Mouse (Mus musculus) layer of hippocampus, adult 11-12 months (tissue): ENCODE measurements around the gene Usp44.
"Not testable (repeated sequence)": the region's sequence is repeated elsewhere in the genome, so short reads cannot be mapped to it uniquely, and the experiment has no call there.

Experiments
- DNase-seq: peaks from one replicate; pipeline ENCODE4 v3.0.0; 2022; ENCODE audit warnings: low spot score

The Usp44 gene

DNA sequence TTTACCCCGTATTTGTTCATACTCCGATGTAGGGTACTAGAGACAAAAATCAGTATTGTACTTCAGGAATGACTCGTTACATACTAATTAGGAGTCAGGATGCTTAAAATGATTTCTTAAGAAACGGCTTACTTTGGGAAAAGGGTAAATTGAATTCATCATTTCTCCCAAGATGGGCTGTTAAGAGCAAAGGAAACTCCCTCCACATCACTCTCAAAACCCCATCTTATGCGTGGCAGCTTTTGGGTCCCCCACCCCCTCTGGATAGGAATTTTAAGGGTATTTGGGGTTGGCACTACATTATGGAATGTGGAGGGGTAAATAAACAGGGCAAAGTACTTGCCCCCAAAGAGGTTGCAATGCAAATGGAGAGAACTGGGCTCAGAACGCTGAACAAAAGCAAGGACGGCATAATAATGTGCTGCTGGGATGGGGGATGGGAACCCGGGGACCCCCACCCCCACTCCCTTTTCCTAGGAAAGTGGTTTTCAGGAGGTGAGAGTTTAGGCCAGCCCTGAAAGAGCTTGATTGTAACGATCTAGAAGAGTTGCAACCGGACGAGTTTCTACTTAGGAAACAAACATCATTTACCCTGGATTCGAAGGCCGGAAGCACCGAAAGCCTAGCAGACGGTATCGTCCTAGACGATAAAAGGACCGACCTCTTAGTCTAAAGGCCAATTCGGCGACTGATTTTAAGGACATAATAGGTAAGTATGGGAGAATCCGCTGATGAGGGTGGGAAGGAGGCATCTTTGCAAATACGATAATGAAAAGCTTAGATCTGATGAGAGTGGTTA is at the start of gene Usp44:
Usp44 (plus strand) TSS at position 625 of the 799 bp plus-strand sequence.
- DNase-seq, result no peak

DNA sequence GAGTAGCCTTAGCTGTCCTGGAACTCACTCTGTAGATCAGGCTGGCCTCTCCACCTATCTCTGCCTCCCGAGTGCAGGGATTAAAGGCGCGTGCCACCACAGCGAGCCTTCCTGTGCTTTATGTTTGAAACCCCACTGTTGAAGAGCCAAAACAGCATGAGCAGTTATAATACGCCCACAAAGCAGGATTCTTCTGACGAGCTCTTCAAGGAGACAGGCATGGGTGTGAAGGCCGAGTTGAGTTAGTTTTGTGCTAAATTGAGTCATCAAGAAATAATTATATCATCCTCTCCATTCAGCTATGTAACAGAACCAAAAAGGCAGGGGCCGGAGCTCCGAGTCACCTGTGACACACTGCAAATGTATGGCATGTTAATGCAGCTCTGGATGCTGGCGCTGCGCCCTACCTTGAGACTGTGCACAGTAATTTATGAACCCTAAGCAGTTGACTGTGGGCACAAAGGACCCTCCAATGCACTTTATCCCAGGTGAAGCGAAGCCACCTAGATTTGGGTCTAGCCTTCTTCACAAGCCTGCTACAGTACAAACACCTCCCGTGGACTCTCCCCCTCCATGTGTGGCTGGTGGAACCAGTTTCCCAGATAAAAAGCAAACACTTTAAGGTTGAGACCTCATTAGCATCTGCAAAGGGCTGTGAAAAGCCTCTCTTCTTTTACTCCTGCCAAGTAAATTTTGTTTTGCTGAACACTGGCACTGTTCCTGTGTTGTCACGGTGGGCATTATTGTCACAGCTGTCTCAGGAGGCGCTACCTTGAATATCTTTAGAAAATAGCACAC is 47.9 kb upstream of the Usp44 start:
- no peak for DNase-seq

DNA sequence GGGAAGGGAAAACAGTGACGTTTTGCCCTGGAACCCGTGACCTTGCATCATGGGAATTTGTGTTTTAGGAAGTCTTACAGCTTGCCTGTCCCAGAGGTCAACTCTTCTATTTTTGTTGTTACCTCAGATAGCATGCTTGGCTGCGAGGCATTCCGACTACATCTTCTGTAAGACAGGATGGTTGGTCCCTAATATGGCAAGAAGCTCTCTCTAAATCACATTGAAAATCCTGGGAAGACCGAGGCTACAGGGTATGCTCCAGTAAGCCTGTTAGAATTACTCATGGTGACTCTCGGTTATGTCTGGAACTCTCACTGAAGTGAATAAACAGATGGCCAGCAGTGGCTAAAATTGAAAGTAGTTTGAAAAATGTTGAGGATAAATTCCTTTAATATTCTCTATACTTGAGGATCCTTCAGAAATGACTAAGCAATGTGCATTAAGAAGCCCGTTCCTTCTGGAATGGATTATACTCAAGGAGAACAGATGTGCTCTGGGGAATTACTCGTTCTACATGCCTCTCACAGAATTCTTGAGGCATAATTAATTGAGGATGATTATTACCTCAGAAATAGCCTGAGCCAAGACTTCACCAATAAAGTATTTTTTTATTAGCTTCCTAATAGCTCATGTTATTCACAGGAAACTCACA is 31.5 kb upstream of the Usp44 start:
- DNase-seq, result no peak

DNA sequence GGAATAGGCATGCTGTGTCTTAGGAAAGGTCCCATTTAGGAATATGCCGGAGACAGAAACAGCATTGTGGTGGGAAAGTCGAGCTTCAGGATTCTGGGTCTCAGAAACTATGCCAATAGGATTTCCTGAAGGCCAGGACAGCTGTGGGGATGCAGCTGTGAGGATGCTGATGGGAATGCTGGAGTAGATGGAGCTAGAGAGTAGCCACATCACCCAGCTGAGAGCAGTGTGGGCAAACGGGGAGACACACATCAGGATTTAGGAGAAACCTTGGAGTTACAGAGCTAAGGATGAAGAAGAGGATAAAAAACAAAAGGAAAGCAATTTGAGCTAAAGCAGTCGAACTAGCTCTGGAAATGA is 31.0 kb upstream of the Usp44 start:
- DNase-seq, result no peak

DNA sequence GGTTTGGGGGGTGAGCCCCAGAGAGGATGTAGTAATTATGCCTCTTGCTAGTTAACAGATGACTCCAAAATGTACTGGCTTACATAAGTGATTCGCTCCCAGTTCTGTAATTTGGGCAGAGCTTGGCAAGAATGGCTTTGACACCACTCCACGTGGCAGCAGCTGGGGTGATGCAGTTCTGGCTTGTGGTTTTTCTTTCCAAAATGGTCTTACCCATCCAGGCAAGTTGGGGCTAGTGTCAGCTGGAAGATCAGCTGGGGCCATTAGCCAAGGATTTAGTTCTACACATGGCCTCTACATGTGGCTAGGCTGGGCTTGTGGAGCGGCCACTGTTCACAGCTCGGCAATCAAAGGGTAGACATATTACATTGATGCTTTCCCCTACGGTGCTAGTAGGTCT is 30.5 kb upstream of the Usp44 start:
- DNase-seq, result no peak

DNA sequence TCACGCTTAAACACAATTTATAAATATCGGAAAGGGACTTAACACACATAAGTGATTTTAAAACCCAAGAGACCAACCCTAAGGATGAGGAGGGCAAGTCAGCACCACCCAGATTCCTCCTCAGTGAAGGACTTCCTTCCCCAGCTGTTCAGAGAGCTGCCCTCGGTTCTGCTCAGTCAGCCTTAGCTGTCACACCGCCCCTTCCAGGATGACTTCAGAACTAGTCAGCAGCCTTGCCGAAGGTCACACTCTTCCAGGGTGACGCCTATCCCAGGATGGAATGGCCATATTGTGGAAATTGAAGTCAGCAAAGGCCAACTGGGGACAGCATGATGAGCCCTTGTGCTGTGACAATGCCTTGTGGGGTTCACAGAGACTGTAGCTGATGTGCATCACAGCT is 28.2 kb upstream of the Usp44 start:
- DNase-seq, result no peak

DNA sequence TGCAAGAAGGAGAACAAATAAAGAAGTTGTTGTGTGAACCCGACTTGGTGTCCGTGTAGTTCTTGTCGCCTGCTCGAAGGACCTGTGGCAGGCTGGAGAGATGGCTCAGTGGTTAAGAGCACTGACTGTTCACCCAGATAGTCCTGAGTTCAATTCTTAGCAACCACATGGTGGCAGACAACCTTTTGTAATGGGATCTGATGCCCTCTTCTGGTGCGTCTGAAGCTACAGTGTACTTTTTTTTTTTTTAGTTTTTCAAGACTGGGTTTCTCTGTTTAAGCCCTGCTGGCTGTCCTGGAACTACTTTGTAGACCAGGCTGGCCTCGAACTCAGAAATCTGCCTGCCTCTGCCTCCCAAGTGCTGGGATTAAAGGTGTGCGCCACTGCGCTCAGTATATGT is 21.9 kb upstream of the Usp44 start:
- DNase-seq, result not testable (repeated sequence)

DNA sequence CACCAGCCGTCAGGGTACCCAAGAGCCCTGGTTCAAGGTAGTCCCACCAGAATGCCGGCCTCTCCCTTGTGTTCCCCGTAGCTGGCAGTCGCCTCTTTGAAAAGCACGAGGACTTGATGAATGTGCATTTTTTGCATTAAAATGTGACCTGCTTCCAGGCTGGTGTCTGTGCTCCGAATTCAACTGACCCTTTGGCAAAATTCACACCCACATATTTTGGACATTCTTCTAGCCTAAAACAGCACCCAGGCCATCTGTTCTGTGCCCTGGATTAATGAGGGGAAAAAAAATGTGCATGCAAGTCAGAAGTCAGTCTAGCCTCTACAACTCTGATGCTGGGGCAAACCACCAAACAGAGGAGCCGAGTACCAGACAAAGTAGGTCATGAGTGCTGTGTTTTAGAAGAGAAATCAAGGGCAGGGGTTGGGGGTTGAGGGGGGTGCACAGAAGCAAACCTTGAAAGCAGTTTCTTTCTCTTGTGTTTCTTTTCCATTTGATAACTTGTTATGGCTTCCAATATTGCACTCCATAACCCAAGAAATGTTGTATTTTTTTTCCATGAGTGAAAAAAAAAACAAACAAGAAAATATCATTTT is 20.7 kb upstream of the Usp44 start:
- DNase-seq, result no peak

DNA sequence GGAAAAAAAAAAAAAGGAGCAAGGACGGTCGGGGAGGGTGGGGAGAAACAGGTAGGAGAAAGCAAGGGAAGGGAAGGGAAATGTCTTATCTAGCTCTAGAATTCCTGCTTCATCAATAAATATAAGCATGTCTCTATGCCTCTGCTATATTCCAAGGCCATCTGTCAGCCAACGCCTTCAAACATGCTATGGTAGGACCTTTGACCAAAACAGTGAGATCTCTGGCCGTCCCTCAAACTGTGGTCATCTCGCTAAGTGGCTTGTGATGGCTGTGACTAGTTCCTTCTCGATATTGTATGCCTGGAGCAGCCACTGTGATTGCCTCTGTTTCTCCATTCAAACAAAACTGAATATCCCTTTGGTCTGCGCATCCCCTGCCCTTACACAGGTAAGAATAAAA is 19.3 kb upstream of the Usp44 start:
- DNase-seq, result no peak

DNA sequence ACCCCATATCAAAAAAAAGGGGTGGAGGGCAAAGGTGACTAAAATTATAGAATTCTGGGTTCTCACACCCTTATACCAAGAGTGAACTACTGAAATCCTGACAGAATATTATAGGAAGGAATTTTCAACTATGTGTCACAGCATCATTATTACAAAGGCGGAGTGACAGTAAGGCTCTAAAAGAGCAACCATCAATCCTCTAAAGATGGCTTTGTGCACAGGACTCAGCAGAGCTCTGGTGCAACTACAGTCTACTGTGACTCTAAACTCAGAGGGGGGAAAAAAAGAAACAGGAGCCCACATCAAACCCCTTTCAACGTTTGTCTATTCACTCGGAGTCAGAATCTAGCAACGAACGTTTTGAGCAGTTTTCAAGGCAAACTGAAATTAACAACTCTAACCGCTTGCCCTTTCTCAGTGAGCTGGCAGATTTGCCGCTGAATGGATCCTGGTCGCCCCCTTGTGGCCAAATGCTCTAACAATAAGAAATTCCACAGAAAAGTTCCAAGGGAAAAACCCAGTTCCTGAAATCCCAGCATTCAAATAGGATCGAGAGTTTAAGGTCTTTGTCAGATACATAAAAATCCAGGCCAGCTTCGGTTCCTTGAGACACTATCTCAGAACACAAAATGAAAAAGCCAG is 18.5 kb upstream of the Usp44 start:
- peak; percentile 76 for DNase-seq

DNA sequence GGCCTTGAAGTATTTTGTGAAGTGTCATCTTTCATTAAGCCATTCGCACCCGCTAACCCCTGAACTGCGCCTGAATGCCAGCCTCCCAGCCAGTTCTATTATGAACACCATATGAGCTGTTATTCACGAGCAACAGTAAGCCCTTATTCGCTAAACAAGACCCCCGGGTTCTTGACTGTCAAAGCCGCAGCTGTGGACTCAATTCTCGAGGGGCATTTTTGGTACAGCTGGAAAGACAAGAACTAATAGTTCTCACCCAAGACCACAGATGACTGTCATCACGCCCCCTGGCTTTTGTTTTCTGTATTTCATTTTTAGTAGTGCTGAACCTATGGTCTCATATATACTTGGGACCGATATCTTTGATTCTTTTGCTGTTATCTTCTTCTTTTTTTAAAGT is 17.6 kb upstream of the Usp44 start:
- DNase-seq, result no peak

DNA sequence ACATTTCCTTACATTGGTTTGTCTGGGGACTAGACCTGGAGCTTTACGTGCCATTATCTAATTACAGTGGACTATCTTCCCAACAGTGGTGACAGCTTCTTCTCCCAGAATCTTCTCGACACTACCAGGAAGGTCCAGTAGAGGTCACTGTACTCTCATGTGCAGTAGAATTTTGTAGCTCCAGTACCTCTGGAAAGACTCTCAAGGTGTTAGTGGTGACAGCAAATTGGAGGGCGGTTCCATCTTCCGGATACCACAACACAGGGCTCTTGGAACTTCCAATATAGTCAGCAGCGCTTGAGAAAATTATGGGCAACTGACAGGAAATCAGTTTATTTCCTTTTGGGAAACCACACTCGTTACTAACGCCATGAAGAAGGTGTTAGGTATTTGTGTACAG is 12.7 kb upstream of the Usp44 start:
- DNase-seq, result peak; percentile 75

DNA sequence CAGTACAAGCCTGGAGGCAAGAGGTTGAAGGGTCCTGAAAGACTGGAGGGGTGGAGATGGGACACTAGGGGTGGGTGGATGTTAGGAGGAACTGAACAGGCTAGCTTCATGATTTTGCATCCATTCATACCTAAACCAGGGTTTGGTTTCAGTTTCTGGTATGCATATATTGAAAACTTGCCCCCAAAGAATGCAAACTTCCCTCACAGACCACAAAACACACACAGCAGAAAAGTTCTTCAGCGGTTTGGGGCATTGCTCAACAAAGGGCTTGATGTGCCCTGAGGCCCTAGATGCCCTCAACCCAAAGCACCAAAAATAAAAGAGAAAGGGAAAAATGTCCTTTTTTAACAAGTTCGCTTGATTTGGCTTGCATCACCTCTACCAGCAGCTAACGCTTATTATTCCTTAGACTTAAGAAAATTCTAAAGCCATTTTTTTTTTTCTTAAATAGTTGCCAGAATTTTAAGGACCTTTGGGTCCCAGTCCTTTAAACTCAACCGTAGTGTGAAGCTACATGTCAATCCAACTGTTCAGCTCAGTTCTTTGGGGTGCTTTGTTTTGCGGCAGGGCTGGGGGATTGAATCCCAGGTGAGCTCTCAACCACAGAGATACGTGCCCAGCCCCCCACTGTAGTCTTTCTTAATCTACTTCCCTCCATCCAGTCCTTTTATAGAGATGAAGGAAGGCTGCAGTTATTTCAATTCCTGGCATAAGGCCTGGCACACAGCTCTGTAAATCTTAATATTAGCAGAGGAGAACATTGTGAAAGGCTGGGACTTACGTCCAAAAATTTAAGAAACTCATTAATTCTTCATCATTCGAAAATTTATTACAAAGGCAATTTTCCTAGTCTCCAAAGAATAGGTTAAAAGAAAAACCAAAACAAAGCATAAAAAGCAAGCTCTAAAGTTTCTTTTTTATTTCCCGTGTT is 1.2 kb upstream of the Usp44 start:
- no peak for DNase-seq

DNA sequence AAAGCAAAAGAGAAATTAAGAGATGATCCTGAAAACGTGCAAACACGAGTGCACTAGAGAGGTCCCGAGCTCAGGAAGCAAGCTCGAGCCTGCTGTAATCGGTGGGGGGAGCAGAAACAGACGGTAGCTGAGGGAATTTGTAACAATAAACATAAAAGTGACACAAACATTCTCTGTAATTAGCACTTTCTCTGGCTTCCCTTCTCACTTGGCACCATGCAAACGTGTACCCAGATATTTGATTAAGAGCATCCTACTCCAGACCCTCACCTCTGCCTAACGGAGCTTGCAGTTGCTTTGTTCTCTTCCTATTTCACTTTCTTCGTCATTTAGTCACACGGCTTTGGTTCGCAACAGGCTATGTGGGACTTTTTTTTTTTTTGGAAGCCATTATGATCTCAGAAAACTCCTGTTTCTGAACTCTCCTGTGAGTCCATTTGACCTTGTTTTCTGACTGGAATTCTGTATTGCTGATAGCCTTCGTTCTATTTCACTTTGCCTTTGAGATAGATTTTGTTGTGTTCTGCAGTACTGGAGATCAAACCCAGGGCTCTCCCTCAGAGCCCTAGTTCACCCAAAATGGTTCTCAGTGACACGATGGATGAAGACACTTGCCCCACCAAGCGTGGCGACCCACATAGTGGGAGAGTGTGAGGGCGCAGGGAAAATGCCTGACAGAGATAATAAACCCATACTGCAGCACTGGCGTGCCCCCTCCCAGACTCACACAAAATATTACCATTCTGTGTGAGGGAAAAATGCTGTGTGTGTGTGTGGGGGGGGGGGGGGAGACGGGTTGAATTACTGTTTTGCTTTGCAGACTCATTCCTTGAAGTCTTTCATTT is 597 bp downstream of the Usp44 start:
- DNase-seq, result no peak

DNA sequence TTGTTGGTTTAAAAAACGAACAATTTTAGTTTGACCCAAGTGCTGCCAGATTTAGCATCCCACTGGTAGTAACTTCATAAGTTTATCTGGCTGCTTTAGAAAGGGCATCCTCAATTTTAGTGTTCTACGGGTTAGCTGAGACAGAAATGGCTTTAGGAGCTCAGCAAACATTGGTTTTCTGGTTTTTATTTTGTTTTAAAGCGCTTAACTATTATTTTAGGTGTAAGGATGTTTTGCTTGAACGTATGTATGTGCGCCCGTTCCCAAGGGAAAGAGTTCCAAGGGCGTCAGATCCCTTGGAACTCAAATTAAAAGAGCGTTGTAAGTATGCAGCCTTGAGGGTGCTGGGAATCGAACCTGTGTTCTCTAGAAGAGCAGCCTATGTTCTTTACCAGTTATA is 1.5 kb downstream of the Usp44 start:
- no peak for DNase-seq

DNA sequence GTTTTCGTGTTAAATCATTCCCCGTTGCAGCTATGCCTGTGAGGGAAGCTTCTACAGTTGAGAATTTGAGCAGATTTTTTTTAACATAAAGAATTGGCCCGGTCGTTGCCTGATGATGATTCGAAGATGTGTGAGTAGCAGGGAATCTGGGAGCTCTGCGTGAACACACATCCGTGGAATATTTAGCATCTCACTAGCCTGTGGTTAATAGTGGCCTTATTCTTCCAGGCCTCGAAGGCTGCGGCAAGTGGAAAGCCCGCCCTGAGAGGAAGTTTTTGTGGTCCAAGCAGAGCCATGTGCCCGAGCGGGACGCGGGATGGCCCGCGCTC is 2.0 kb downstream of the Usp44 start:
- DNase-seq, result no peak

DNA sequence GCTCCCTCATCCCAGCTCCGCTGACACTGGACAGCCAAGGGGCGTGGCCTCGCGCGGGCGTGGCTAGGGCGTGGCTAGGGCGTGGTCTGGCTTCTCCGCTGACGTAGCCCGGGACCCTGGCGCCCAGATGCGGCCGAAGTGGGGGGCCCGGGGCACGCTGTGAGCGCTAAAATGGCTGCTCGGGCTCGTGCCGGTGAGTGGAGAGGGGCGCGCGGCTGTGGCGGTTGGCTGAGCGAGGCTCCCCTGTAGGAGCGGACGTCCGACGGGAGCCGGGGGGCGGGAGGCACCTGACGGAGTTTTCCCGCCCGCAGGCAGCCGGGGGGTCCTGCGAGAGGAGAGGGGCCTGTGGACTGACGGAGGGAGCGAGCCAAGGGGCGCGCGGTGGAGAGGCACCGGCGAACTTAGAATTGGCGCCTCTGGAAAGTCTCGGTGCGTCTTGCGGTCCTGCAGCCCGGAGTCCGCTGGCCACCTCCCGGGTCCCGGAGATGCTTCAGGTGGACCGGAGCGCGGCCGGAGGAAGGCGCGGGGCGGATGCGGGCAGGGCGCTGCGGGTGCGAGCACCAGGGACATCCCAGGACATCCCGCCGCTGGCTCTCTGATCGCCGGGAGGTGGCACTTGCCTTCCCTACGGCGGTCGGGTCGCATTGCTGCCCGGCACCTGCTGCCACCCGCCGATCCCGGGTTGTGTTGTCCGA is 2.5 kb downstream of the Usp44 start:
- DNase-seq, result no peak

DNA sequence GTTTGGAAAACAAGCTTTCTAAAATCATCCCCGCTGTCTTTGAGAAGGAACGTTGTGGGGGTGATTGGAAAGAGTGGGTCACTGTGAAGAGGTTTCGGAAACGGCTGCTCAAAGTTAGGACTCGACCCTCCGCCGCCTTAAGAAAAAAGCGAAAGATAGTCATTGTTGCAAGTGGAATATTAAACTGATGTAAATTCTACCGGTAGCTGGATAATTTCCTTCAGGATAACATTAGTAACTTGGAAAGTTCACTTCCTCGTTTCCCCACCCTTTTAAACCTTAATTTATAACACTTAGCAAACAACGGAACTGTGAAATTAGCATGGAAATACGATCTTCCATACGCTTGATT is 3.0 kb downstream of the Usp44 start:
- no peak for DNase-seq

DNA sequence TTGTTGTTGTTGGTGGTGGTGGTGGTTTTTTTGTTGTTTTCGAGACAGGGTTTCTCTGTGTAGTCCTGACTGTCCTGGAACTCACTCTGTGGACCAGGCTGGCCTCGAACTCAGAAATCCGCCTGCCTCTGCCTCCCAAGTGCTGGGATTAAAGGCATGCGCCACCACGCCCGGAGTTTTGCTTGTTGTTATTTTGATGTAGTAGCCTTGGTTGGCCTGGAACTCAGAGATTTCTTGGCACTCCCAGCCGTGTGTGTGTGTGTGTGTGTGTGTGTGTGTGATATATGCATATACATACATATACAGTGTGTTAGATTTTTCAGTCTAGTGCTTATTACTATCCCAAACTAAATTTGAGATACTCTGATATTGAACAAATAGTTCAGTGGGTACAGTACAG is 3.8 kb downstream of the Usp44 start:
- DNase-seq, result not testable (repeated sequence)

DNA sequence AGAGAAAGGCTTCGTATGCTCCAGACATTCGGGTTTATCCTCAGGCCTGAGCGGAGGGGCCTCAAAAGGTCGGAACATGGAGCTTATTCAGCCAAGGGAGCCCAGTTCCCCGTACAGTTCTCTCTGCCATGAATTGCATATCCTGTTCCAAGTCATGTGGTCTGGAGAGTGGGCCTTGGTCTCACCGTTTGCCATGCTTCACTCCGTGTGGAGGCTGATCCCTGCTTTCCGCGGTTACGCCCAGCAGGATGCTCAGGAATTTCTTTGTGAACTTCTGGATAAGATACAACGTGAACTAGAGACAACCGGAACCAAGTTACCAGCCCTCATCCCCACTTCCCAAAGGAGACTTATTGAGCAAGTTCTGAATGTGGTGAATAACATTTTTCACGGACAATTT is 15.4 kb downstream of the Usp44 start:
- no peak for DNase-seq
